Mouse (Mus musculus) olfactory bulb, adult 2 months (tissue): Measurements from ENCODE around the gene Fam43b. TPM values are rescaled to one million over a fixed set of nuclear protein-coding genes. Genes with fewer than 3 reads are reported as not detected.
"Not testable (repeated sequence)": the region's sequence is repeated elsewhere in the genome, so short reads cannot be mapped to it uniquely, and the experiment has no call there.

Source experiments
- H3K27ac ChIP-seq: fragments of 200-500 bp; 2 replicates; pipeline ENCODE4 v1.5.1; 2012; ENCODE audit warnings: low read depth, low read length; ENCODE audit not compliant: insufficient read depth
- H3K4me1 ChIP-seq: fragments of 200-500 bp; 2 replicates; pipeline ENCODE4 v1.6.1; 2012; ENCODE audit warnings: low read length; ENCODE audit not compliant: control insufficient read depth, insufficient read depth
- H3K4me3 ChIP-seq: fragments of 200-500 bp; 2 replicates; pipeline ENCODE4 v1.5.1; 2012; ENCODE audit warnings: mild to moderate bottlenecking, low read depth, low read length, moderate library complexity; ENCODE audit not compliant: insufficient read depth
- CTCF ChIP-seq: fragments of 200-500 bp; IDR thresholded peaks from 2 replicates; pipeline ENCODE4 v1.5.1; 2012; ENCODE audit warnings: low read depth, mild to moderate bottlenecking, low read length, moderate library complexity; ENCODE audit not compliant: insufficient read depth
- POLR2A ChIP-seq: fragments of 200-500 bp; IDR thresholded peaks from 2 replicates; pipeline ENCODE4 v1.6.1; 2012; ENCODE audit warnings: mild to moderate bottlenecking, low read depth, low read length, moderate library complexity; ENCODE audit not compliant: insufficient read depth
- WGBS: fragments of 180-500 bp; shearing (Covaris S2); methylation state at CpG from one replicate; pipeline ENCODE4 v1.1.7; 2018; 5-methylcytosine and 5-hydroxymethylcytosine counted together
- polyA plus RNA-seq: library from polyadenylated mRNA; stranded (reverse); fragments of >200 nt; gene quantifications from 2 replicates; pipeline ENCODE4 v1.2.4, GENCODE M21; 2012; ENCODE audit warnings: low replicate concordance; ENCODE audit not compliant: missing spikeins, insufficient read depth, insufficient read length

The Fam43b gene
- not detected in 2 replicates for polyA plus RNA-seq

DNA sequence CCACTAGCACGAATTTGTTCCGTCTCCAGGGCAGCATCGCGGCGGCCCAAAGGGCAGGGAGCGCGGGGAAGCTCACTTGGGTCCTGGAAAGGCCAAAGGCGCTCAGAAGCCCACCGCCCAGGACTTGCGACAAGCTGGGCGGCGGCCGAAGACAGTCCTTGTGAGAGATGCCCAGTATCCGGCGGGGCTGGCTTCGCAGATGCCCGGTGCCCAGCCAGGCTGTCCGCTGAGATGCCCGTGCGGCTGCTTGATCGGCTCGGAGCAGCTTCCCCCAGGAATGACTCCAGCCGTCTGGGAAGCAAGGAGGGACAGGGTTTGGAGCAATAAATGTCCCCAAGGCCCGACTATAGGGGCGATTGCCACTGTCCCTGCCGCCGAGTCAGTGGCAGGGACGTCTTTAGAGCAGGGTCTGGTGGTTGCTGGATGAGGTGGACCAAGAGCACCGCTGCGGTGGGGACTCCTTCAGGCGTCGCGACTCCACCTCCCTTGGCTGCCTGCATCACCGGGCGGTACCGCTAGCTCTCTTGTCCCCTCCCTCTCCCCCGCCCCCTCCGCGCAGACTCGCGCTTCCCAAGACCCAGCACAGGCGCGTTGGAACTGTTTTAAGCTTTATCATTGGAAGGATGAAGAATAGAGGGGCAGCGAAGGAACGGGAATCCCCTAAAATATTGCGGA is at the start of gene Fam43b:
TSS of gene Fam43b (minus strand) at position 558 of the 675 bp plus-strand sequence.
- Histone ChIP-seq H3K4me1 (peaks cover 28% of the 10 kb centered on the region), H3K27ac (peak within 1 kb of the TSS; percentile 69), H3K4me3 (peak within 1 kb of the TSS; percentile 77)
- WGBS = under 1% methylated on average over 46 of the region's 46 CpGs
- TF ChIP-seq CTCF = no peak

DNA sequence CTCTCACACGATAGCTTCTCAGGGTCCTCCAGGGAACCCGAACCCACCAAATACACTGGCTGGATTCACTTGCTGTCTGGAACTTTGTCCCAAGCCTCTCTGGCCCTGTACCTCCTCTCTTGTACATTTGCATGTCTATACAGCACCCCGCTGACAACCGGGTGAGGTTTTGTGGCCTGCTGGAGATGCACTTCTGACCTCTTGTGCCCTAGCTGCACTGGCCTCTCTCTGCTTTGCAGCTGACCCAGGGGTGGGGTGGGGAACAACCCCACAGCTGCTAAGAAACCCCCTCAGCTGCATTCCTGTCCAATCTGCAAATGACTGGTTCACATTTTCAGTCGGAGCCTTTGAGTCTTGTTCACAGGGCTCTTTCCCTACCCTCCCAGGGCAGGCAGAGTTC is 48.6 kb upstream of the Fam43b start:
- WGBS = 36% methylated on average over 5 of the region's 5 CpGs
- no peak for TF ChIP-seq POLR2A
- no peak for TF ChIP-seq CTCF
- Histone ChIP-seq H3K4me3 (no peak overlapping the region), H3K27ac (no peak overlapping the region), H3K4me1 (peaks cover 26% of the 10 kb centered on the region)

DNA sequence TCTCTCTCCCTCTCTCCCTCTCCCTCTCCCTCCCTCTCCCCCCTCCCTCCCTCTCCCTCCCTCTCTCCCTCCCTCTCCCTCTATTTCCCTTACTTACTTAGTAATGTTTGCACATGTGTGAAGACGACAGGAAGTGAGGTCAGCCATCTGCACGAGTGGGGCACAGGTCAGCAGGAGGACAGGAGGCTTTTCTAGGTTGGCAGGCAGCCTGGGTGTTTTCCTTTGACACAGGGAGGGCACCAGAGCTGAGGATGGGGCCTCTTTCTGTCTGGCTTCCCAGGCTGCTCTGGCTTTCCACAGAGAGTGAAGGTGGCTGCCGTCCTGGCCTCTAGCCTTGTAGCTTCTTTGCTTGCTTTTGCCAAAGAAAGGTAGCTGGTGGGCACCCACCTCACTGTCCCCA is 43.7 kb upstream of the Fam43b start:
- 71% methylated on average over 3 of the region's 3 CpGs for WGBS
- Histone ChIP-seq H3K27ac (no peak overlapping the region), H3K4me1 (peaks cover 8% of the 10 kb centered on the region), H3K4me3 (no peak overlapping the region)
- TF ChIP-seq POLR2A (no peak), CTCF (no peak)

DNA sequence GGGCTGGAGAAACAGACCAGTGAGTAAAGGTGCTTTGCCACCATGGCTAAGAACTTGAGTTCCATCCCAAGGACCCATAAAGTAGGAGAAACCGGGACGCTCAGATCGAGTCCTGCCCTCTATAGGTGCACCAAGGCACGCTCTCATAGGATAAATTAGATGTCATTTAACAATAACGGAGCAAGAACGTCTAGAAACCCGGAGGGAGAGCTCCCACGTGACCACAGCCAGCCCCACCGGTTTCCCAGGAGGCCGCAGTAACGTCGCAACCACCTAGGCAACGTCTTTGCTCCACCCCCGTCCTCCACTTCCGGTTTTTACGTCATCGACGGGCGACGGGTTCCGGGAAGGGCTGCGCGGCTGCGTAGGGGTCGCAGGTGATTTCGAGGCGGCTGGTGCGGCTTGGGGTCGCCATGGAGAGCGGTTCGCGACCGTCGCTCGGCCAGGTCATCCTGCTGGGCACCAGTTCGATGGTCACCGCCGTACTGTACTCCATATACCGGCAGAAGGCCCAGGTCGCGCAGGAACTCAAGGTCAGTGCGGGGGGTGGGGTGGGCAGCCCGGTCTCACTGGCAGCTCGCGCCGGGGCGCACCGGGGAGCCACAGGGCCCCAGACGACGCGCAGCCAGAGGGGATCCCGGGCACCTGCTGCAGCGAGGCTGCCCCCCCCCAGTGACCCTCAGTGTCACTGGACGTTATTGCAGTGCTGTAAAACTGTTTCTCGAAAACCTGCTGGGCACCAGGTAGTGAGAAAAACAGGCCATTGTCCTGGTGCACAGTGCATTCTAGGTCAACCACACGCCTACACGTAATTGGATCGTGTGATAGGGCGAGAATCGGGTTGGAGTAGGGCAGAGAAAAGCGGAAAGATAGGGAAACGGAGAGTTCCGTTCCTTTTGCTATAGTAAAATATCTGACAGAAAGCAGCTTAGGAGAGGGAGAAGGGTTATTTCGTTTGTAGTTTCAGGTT is 38.3 kb upstream of the Fam43b start, which contains the start of gene Mul1:
TSS of gene Mul1 (plus strand) at position 325 of the 970 bp plus-strand sequence.
- H3K4me1 ChIP-seq = peaks cover 6% of the 10 kb centered on the region
- peak within 1 kb of the TSS; percentile 60 for H3K4me3 ChIP-seq
- TF ChIP-seq POLR2A (peak; percentile 61; the same call in 1 of the 2 replicates), CTCF (no peak)
- H3K27ac ChIP-seq = peak within 1 kb of the TSS; percentile 41; the same call in 1 of the 2 replicates
- under 1% methylated on average over 64 of the region's 64 CpGs for WGBS

DNA sequence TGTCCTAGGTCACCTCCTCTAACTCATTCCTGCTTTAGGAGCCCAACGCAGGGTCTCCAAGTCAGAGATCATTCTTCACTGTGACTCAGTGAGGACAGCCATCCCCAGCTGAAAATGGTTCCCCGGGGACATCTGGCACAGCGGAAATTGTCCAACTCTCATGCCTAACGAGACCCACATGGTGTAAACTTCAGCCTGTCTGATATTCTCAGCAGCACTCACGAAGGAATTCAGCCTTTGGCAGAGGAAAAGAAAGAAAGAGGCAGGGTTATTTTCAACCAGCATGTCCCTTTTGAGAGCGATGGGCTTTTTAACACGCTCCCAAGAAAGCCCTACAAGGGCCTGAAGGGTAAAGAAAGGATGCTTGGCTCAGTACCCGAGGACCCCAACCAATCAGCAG is 35.0 kb upstream of the Fam43b start:
- WGBS = 17% methylated on average over 8 of the region's 8 CpGs
- H3K4me1 ChIP-seq = peaks cover 8% of the 10 kb centered on the region
- TF ChIP-seq CTCF (no peak), POLR2A (no peak)
- H3K27ac ChIP-seq = no peak overlapping the region
- H3K4me3 ChIP-seq = no peak overlapping the region

DNA sequence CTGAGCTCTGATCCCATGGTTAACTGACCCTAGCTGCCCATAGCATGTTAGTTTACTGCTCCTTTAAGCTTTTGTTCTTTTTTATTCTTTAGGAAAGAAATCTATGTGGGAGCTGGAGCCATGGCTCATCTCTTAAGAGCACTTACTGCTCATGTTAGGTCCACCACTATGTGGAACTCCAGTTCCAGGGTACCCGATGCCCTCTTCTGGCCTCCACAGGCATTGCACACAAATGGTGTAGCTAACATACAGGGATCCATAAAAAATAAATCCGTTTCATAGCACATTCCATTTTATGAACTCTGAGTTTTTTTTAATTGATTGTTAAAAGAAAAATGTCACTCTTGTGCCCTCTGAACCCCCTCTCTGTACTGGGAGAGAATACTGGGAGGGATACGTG is 33.5 kb upstream of the Fam43b start:
- no peak for TF ChIP-seq POLR2A
- no peak for TF ChIP-seq CTCF
- 42% methylated on average over 3 of the region's 3 CpGs for WGBS
- no peak overlapping the region for H3K4me3 ChIP-seq
- peaks cover 2% of the 10 kb centered on the region; the same call in 1 of the 2 replicates for H3K4me1 ChIP-seq
- H3K27ac ChIP-seq = no peak overlapping the region

DNA sequence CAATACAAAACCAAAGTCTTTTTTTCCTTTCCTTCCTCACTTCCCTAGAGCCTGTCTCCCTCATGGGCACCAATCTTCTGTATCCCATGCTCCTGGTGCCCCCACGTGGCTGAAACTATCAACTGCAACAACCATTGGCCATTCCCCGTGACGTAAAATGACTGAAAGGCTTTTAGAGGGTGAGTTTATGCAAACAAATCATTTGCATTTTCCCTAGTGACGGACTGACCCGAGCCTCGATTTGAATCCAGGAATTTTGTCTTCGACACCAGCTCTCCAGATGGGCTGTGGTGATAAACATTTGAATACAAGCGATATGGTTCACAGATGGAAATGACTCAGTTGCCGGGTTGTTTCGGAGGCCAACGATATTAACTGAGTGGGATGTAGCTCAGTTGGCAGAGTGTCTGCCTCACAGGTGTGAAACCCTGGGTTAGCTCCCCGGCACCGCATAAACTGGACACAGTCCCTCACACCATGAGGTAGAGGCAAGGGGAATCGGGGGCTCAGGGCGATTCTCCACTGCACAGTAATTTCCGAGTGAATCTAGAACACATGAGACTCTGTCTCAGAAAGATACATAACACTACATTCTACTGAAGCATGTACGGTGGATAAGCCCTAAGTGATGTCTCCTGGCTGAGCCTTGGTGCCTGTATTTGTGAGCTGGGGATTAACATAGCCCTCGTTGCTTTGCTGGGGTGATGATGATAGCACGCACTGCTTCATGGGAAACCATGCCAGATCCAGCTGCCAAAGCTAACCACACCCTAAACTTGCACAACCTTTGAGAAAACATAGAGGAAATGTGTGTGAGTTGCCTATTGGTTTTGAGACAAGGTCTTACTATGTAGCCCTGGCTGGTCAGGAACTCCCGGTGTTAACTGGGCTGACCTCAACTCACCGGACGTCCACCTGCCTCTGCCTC is 30.7 kb upstream of the Fam43b start:
- Histone ChIP-seq H3K4me1 (peaks cover 2% of the 10 kb centered on the region; the same call in 1 of the 2 replicates), H3K4me3 (no peak overlapping the region), H3K27ac (no peak overlapping the region)
- TF ChIP-seq POLR2A (no peak), CTCF (peak; percentile 44; the same call in 1 of the 2 replicates)
- 32% methylated on average over 22 of the region's 22 CpGs for WGBS

DNA sequence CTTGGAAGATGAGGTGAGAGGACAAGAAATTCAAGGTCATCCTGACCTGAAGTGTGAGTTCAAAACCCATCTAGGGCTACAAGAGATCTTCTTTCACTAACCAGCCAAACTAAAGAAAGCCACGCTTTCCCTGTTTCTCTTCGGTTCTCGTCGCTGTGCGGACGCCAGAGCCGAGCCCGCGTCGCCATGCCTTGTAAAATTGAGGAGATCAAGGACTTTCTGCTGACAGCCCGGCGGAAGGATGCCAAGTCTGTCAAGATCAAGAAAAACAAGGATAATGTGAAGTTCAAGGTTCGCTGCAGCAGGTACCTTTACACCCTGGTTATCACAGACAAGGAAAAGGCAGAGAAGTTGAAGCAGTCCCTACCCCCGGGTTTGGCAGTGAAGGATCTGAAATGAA is 29.3 kb upstream of the Fam43b start:
- H3K4me3 ChIP-seq, H3K27ac ChIP-seq, H3K4me1 ChIP-seq: not testable (repeated sequence)
- WGBS = 96% methylated on average over 14 of the region's 14 CpGs
